Mouse (Mus musculus): ENCODE measurements around the gene Cd302. TPM values are rescaled to one million over a fixed set of nuclear protein-coding genes. Genes with fewer than 3 reads are reported as not detected.

Cd302 gene
- total RNA-seq, 2 experiments from 2014 or later = 18.2 to 19.2 TPM

- peak; percentile 36 for TF ChIP-seq CTCF (IDR thresholded peaks at IDR 0.05)
- peak; percentile 88 to 90 for DNase-seq (ENCODE audit: extremely low spot score in 1 of 2, low spot score in 2 of 2)
- intact Hi-C loops (cut with DNase I) = loop anchor here (2.0 to 10.0 kb wide), 6 partner anchors 37 to 675 kb away; partner anchors contain the start of gene Cd302
- peak within 1 kb of the TSS; percentile 95 for H3K27ac ChIP-seq
- H3K4me3 ChIP-seq = peak within 1 kb of the TSS; percentile 85
Measured at GRCm38 (mm10) chr2:60209703-60210651, 74.3 kb downstream of the Cd302 start, which contains the start of the genes Baz2b and March7. Baz2b (minus strand) TSS chr2:60209839. March7 (plus strand) TSS chr2:60209887.

GRCm38 (mm10) chr2:60209122-60209611 lies 75.1 kb downstream of the Cd302 start:
- DNase-seq (ENCODE audit: extremely low spot score in 1 of 2, low spot score in 2 of 2) = peak in 1 of 2 experiments; percentile 52
- TF ChIP-seq CTCF (IDR thresholded peaks at IDR 0.05) = no peak
- Histone ChIP-seq H3K4me3 (peak overlapping the region; percentile 85), H3K27ac (peak overlapping the region; percentile 85)
- intact Hi-C loops (cut with DNase I) = loop anchor here (2.0 to 5.0 kb wide), 2 partner anchors 84 to 172 kb away; no protein-coding TSS in a partner anchor

DNA sequence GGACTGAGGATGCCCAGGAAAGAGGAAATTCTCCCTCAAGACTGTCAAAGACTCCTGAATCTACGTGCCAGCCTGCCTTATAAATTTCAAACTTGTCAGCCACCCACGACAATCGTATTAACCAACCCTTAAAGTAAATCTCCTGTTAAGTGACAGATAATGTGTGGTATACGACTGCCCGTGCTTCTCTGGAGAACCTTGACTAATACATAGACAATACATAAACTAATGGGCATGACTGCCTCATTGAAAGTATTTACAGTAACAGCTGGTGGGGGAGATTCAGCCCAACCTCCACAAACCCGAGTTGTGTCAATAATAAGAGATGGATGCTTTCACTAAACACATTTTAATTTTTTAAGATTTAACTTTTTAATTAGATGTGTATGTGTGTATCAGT lies 78.5 kb downstream of the Cd302 start:
- intact Hi-C loops (cut with DNase I) = loop anchor here (5.0 kb wide), 1 partner anchor 168 kb away; no protein-coding TSS in a partner anchor
- no peak for TF ChIP-seq CTCF (IDR thresholded peaks at IDR 0.05)
- no peak overlapping the region for H3K4me3 ChIP-seq
- H3K27ac ChIP-seq = no peak overlapping the region
- DNase-seq (ENCODE audit: extremely low spot score in 1 of 2, low spot score in 2 of 2) = no peak

- TF ChIP-seq CTCF (IDR thresholded peaks at IDR 0.05) = no peak
- Histone ChIP-seq H3K4me3 (no peak overlapping the region), H3K27ac (no peak overlapping the region)
- no peak for DNase-seq (ENCODE audit: extremely low spot score in 1 of 2, low spot score in 2 of 2)
- intact Hi-C loops (cut with DNase I) = no loop called here
Measured at GRCm38 (mm10) chr2:60204162-60204561, 80.1 kb downstream of the Cd302 start.

GRCm38 (mm10) chr2:60203733-60204132 lies 80.6 kb downstream of the Cd302 start:
- Histone ChIP-seq H3K27ac (no peak overlapping the region), H3K4me3 (no peak overlapping the region)
- TF ChIP-seq CTCF (IDR thresholded peaks at IDR 0.05) = no peak
- intact Hi-C loops (cut with DNase I) = no loop called here
- no peak for DNase-seq (ENCODE audit: extremely low spot score in 1 of 2, low spot score in 2 of 2)

DNA sequence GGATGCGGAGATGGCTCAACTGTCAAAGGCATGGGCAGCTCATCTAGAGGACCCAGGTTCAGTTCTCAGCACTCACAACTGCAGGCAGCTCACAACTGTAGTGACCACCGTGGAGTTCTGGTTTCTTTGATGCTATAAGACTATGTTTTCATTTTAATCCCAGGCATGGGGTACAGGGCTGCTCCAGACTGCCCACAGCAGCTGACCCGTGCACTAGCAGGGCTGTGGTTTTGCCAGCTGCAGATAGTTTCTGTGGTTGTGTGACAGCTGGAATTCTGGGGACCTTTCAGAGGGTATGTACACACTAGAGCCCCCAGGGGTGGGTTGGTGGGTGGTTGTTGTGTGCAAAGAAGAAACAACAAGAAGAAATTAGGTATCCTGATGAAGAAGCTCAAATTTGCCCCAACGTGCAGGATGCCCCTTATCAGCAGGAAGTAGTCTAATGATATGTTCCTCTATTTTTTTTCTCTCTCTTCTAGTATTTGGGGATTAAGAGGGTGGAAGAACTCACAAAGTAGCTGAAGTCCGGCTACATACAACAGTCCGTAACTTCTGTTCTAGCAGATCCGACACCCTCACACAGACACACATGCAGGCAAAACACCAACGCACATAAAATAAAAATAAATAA lies 81.3 kb downstream of the Cd302 start:
- H3K4me3 ChIP-seq = no peak overlapping the region
- no peak for TF ChIP-seq CTCF (IDR thresholded peaks at IDR 0.05)
- intact Hi-C loops (cut with DNase I) = no loop called here
- DNase-seq (ENCODE audit: extremely low spot score in 1 of 2, low spot score in 2 of 2) = no peak
- H3K27ac ChIP-seq = no peak overlapping the region

Other genes starting within 250 kb of the Cd302 start
- 10 to 100 TPM; 64.2 to 67.9 TPM for gene Baz2b, start 74.6 kb downstream of the Cd302 start, total RNA-seq (2021)
- 10 to 100 TPM; 60.3 to 60.7 TPM for gene March7, start 74.6 kb downstream of the Cd302 start, total RNA-seq (2021)
- under 1 TPM; 0.68 to 0.91 TPM for gene Ly75, start 98.8 kb upstream of the Cd302 start, total RNA-seq (2021)